Mouse (Mus musculus) liver, embryonic 15.5 days (tissue): ENCODE results near the gene Fstl4. TPM values are rescaled to one million over a fixed set of nuclear protein-coding genes. Genes with fewer than 3 reads are reported as not detected.

Experiments used
- ATAC-seq: fragments of 200-750 bp; cut with Nextera tagmentation; 2 replicates; pipeline ENCODE4 v1.8.0; 2017; ENCODE audit warnings: moderate number of reproducible peaks, mild to moderate bottlenecking, moderate library complexity; ENCODE audit not compliant: insufficient read depth
- H3K27ac ChIP-seq: fragments of 300-500 bp; sonication (generic); replicated peaks from 2 replicates; pipeline ENCODE4 v1.5.1; 2015; ENCODE audit warnings: mild to moderate bottlenecking, inconsistent platforms
- H3K27me3 ChIP-seq: fragments of 300-500 bp; sonication (generic); 2 replicates; pipeline ENCODE4 v1.6.1; 2015; ENCODE audit warnings: mild to moderate bottlenecking, inconsistent platforms
- H3K36me3 ChIP-seq: fragments of 300-500 bp; sonication (generic); replicated peaks from 2 replicates; pipeline ENCODE4 v1.6.1; 2015; ENCODE audit warnings: moderate library complexity, mild to moderate bottlenecking, inconsistent platforms
- H3K4me1 ChIP-seq: fragments of 300-500 bp; sonication (generic); replicated peaks from 2 replicates; pipeline ENCODE4 v1.6.1; 2015; ENCODE audit warnings: inconsistent platforms
- H3K4me2 ChIP-seq: fragments of 300-500 bp; sonication (generic); 2 replicates; pipeline ENCODE4 v1.6.1; 2015; ENCODE audit warnings: moderate library complexity, mild to moderate bottlenecking, inconsistent platforms
- H3K4me3 ChIP-seq: fragments of 300-500 bp; sonication (generic); replicated peaks from 2 replicates; pipeline ENCODE4 v1.5.1; 2015; ENCODE audit warnings: mild to moderate bottlenecking, inconsistent platforms
- H3K9ac ChIP-seq: fragments of 300-500 bp; sonication (generic); 2 replicates; pipeline ENCODE4 v1.6.1; 2015; ENCODE audit warnings: moderate library complexity, mild to moderate bottlenecking, inconsistent platforms
- H3K9me3 ChIP-seq: fragments of 300-500 bp; sonication (generic); replicated peaks from 2 replicates; pipeline ENCODE4 v1.6.1; 2016; ENCODE audit warnings: inconsistent platforms
- WGBS: fragments of 180-500 bp; shearing (Covaris S2); methylation state at CpG from one replicate; pipeline ENCODE4 v1.1.7; 2015; ENCODE audit warnings: mixed read lengths; ENCODE audit not compliant: insufficient replicate concordance; 5-methylcytosine and 5-hydroxymethylcytosine counted together
- polyA plus RNA-seq: library from polyadenylated mRNA; unstranded; fragments of >200 nt; fragmentation: Nextera tagmentation; extraction: Ambion mirVana; gene quantifications from 2 replicates; pipeline ENCODE4 v1.2.1, GENCODE M21; 2015

The Fstl4 gene
- polyA plus RNA-seq, 1 experiment from 2014 or later = 0.13 TPM

GRCm38 (mm10) chr11:52996434-52997093 lies 232.1 kb downstream of the Fstl4 start:
- H3K27ac ChIP-seq = no peak overlapping the region
- no peak overlapping the region for H3K9ac ChIP-seq
- no peak overlapping the region for H3K4me2 ChIP-seq
- WGBS = 63% methylated on average over 16 of the region's 16 CpGs
- H3K4me3 ChIP-seq = no peak overlapping the region
- H3K9me3 ChIP-seq = no peaks in the 10 kb centered on the region
- H3K36me3 ChIP-seq = no peaks in the 10 kb centered on the region
- ATAC-seq = no peak
- no peaks in the 10 kb centered on the region for H3K27me3 ChIP-seq
- H3K4me1 ChIP-seq = no peaks in the 10 kb centered on the region

- no peak overlapping the region for H3K9ac ChIP-seq
Observed at GRCm38 (mm10) chr11:52997421-52997820, 233.0 kb downstream of the Fstl4 start.

GRCm38 (mm10) chr11:53000226-53000625 lies 235.8 kb downstream of the Fstl4 start:
- Histone ChIP-seq H3K4me1 (no peaks in the 10 kb centered on the region), H3K4me2 (no peak overlapping the region), H3K36me3 (no peaks in the 10 kb centered on the region), H3K9ac (no peak overlapping the region), H3K9me3 (no peaks in the 10 kb centered on the region), H3K27me3 (no peaks in the 10 kb centered on the region), H3K4me3 (no peak overlapping the region), H3K27ac (no peak overlapping the region)
- 70% methylated on average over 11 of the region's 11 CpGs for WGBS
- no peak for ATAC-seq

More at GRCm38 (mm10) chr11:52997421-52997820, 233.0 kb downstream of the Fstl4 start:
- no peak for ATAC-seq
- H3K27me3 ChIP-seq = no peaks in the 10 kb centered on the region
- no peaks in the 10 kb centered on the region for H3K9me3 ChIP-seq
- no peak overlapping the region for H3K27ac ChIP-seq
- H3K36me3 ChIP-seq = no peaks in the 10 kb centered on the region
- no peak overlapping the region for H3K4me2 ChIP-seq
- no peak overlapping the region for H3K4me3 ChIP-seq
- WGBS = 35% methylated on average over 4 of the region's 4 CpGs
- H3K4me1 ChIP-seq = no peaks in the 10 kb centered on the region

GRCm38 (mm10) chr11:53003361-53003760 lies 238.9 kb downstream of the Fstl4 start:
- Histone ChIP-seq H3K4me1 (no peaks in the 10 kb centered on the region), H3K4me2 (no peak overlapping the region), H3K36me3 (no peaks in the 10 kb centered on the region), H3K9ac (no peak overlapping the region), H3K27ac (no peak overlapping the region), H3K9me3 (no peaks in the 10 kb centered on the region), H3K4me3 (no peak overlapping the region), H3K27me3 (no peaks in the 10 kb centered on the region)
- WGBS = 75% methylated on average over 7 of the region's 7 CpGs
- ATAC-seq = no peak

GRCm38 (mm10) chr11:53003811-53004210 lies 239.4 kb downstream of the Fstl4 start:
- Histone ChIP-seq H3K9ac (no peak overlapping the region), H3K27ac (no peak overlapping the region), H3K4me1 (no peaks in the 10 kb centered on the region), H3K4me3 (no peak overlapping the region), H3K27me3 (no peaks in the 10 kb centered on the region), H3K4me2 (no peak overlapping the region), H3K9me3 (no peaks in the 10 kb centered on the region), H3K36me3 (no peaks in the 10 kb centered on the region)
- 62% methylated on average over 9 of the region's 9 CpGs for WGBS
- no peak for ATAC-seq

- no peak overlapping the region for H3K4me2 ChIP-seq
- no peak overlapping the region for H3K27ac ChIP-seq
- 69% methylated on average over 7 of the region's 7 CpGs for WGBS
- no peaks in the 10 kb centered on the region for H3K36me3 ChIP-seq
- H3K9ac ChIP-seq = no peak overlapping the region
- no peaks in the 10 kb centered on the region for H3K4me1 ChIP-seq
- no peaks in the 10 kb centered on the region for H3K9me3 ChIP-seq
- no peak overlapping the region for H3K4me3 ChIP-seq
- H3K27me3 ChIP-seq = no peaks in the 10 kb centered on the region
- no peak for ATAC-seq
Observed at GRCm38 (mm10) chr11:53009597-53009996, 245.2 kb downstream of the Fstl4 start.

GRCm38 (mm10) chr11:53011996-53012505 lies 247.6 kb downstream of the Fstl4 start:
- Histone ChIP-seq H3K27me3 (no peaks in the 10 kb centered on the region), H3K9ac (no peak overlapping the region), H3K9me3 (no peaks in the 10 kb centered on the region), H3K4me2 (no peak overlapping the region), H3K4me3 (no peak overlapping the region), H3K27ac (no peak overlapping the region), H3K4me1 (no peaks in the 10 kb centered on the region), H3K36me3 (no peaks in the 10 kb centered on the region)
- WGBS = 80% methylated on average over 6 of the region's 6 CpGs
- ATAC-seq = no peak

- Histone ChIP-seq H3K4me2 (no peak overlapping the region), H3K9ac (no peak overlapping the region), H3K9me3 (no peaks in the 10 kb centered on the region), H3K4me1 (no peaks in the 10 kb centered on the region), H3K27me3 (no peaks in the 10 kb centered on the region), H3K27ac (no peak overlapping the region), H3K4me3 (no peak overlapping the region), H3K36me3 (no peaks in the 10 kb centered on the region)
- no peak for ATAC-seq
- 48% methylated on average over 5 of the region's 5 CpGs for WGBS
Observed at GRCm38 (mm10) chr11:53013906-53014305, 249.5 kb downstream of the Fstl4 start.

GRCm38 (mm10) chr11:53016358-53017021 lies 252.1 kb downstream of the Fstl4 start:
- H3K9me3 ChIP-seq = no peaks in the 10 kb centered on the region
- WGBS = 61% methylated on average over 7 of the region's 7 CpGs
- no peak overlapping the region for H3K4me3 ChIP-seq
- no peak overlapping the region for H3K9ac ChIP-seq
- no peaks in the 10 kb centered on the region for H3K36me3 ChIP-seq
- no peaks in the 10 kb centered on the region for H3K4me1 ChIP-seq
- no peak for ATAC-seq
- no peaks in the 10 kb centered on the region for H3K27me3 ChIP-seq
- H3K4me2 ChIP-seq = no peak overlapping the region
- H3K27ac ChIP-seq = no peak overlapping the region

GRCm38 (mm10) chr11:53019509-53019908 lies 255.1 kb downstream of the Fstl4 start:
- Histone ChIP-seq H3K27ac (no peak overlapping the region), H3K27me3 (no peaks in the 10 kb centered on the region), H3K4me3 (no peak overlapping the region), H3K4me2 (no peak overlapping the region), H3K4me1 (no peaks in the 10 kb centered on the region), H3K9ac (no peak overlapping the region), H3K9me3 (no peaks in the 10 kb centered on the region), H3K36me3 (no peaks in the 10 kb centered on the region)
- 54% methylated on average over 3 of the region's 3 CpGs for WGBS
- no peak for ATAC-seq

GRCm38 (mm10) chr11:53024403-53024802 lies 260.0 kb downstream of the Fstl4 start:
- no peak overlapping the region for H3K4me3 ChIP-seq
- 27% methylated on average over 6 of the region's 6 CpGs for WGBS
- H3K4me2 ChIP-seq = no peak overlapping the region
- H3K9ac ChIP-seq = no peak overlapping the region
- H3K27ac ChIP-seq = no peak overlapping the region
- no peaks in the 10 kb centered on the region for H3K27me3 ChIP-seq
- no peak for ATAC-seq
- H3K9me3 ChIP-seq = no peaks in the 10 kb centered on the region
- no peaks in the 10 kb centered on the region for H3K36me3 ChIP-seq
- H3K4me1 ChIP-seq = no peaks in the 10 kb centered on the region
